ENCODE assay signal across 7 mouse cellular contexts in genomic region chr7:75642846-75643563, GRCm38 (mm10).
DNase-seq lines count a peak whose midpoint lies in the region; ATAC-seq and TF ChIP-seq lines count a peak whose summit lies in the region.

No protein-coding gene starts in this region.

- no peaks in the 10 kb centered on the region for H3K27me3 ChIP-seq in lung, embryonic 15.5 days
- no peaks in the 10 kb centered on the region for H3K27me3 ChIP-seq in forebrain, embryonic 13.5 days
- no peaks in the 10 kb centered on the region for H3K27me3 ChIP-seq in limb, embryonic 14.5 days (ENCODE audit: control insufficient read depth, insufficient read depth, low read length)
- no peaks in the 10 kb centered on the region for H3K27me3 ChIP-seq in stomach, embryonic 16.5 days (ENCODE audit: control insufficient read depth, insufficient read depth, low read length)

- H3K4me2 ChIP-seq in lung, embryonic 15.5 days = peak overlapping the region; percentile 49
- H3K4me2 ChIP-seq in forebrain, embryonic 13.5 days = peak overlapping the region; percentile 60
- peak overlapping the region; percentile 49 for H3K4me2 ChIP-seq in limb, embryonic 14.5 days (replicated peaks; ENCODE audit: low read depth, low read length, severe bottlenecking)
- peak overlapping the region; percentile 58 for H3K4me2 ChIP-seq in stomach, embryonic 16.5 days (ENCODE audit: low read depth, low read length)

- H3K9me3 ChIP-seq in lung, embryonic 15.5 days = no peaks in the 10 kb centered on the region
- H3K9me3 ChIP-seq in forebrain, embryonic 13.5 days (replicated peaks) = no peaks in the 10 kb centered on the region
- H3K9me3 ChIP-seq in limb, embryonic 14.5 days (ENCODE audit: control insufficient read depth, low read length) = no peaks in the 10 kb centered on the region
- H3K9me3 ChIP-seq in stomach, embryonic 16.5 days (replicated peaks; ENCODE audit: control insufficient read depth, low read length) = no peaks in the 10 kb centered on the region

- no peak overlapping the region for H3K9ac ChIP-seq in lung, embryonic 15.5 days
- peak overlapping the region; percentile 54; the same call in 1 of the 2 replicates for H3K9ac ChIP-seq in forebrain, embryonic 13.5 days
- H3K9ac ChIP-seq in limb, embryonic 14.5 days (ENCODE audit: low read depth, low read length, severe bottlenecking) = peak overlapping the region; percentile 43
- peak overlapping the region; percentile 62 for H3K9ac ChIP-seq in stomach, embryonic 16.5 days (ENCODE audit: low read length)

- peak overlapping the region; percentile 15 for H3K4me3 ChIP-seq in lung, embryonic 15.5 days
- peak overlapping the region; percentile 29 for H3K4me3 ChIP-seq in forebrain, embryonic 13.5 days
- peak overlapping the region; percentile 26 for H3K4me3 ChIP-seq in limb, embryonic 14.5 days (replicated peaks; ENCODE audit: low read length)
- peak overlapping the region; percentile 17 for H3K4me3 ChIP-seq in stomach, embryonic 16.5 days (replicated peaks; ENCODE audit: low read length)

- peaks cover 38% of the 10 kb centered on the region for H3K4me1 ChIP-seq in lung, embryonic 15.5 days
- H3K4me1 ChIP-seq in forebrain, embryonic 13.5 days = peaks cover 23% of the 10 kb centered on the region
- H3K4me1 ChIP-seq in limb, embryonic 14.5 days (ENCODE audit: control insufficient read depth, insufficient read depth, low read length) = peaks cover 38% of the 10 kb centered on the region
- peaks cover 32% of the 10 kb centered on the region for H3K4me1 ChIP-seq in stomach, embryonic 16.5 days (ENCODE audit: control insufficient read depth, insufficient read depth, low read length)

- ATAC-seq in lung, embryonic 15.5 days (ENCODE audit: borderline replicate concordance, extremely low read depth, low FRiP score, low TSS enrichment) = 0 out of 2 replicates have a peak, but pooled peaks have one; percentile 2
- ATAC-seq in forebrain, embryonic 13.5 days = peak; percentile 23; the same call in 1 of the 2 replicates
- peak; percentile 8; the same call in 1 of the 2 replicates for ATAC-seq in limb, embryonic 14.5 days (ENCODE audit: low FRiP score, low read depth)
- no peak for ATAC-seq in stomach, embryonic 16.5 days (ENCODE audit: insufficient read depth, low FRiP score)

- peak overlapping the region; percentile 33; the same call in 1 of the 2 replicates for H3K27ac ChIP-seq in lung, embryonic 15.5 days
- H3K27ac ChIP-seq in forebrain, embryonic 13.5 days = no peak overlapping the region
- H3K27ac ChIP-seq in limb, embryonic 14.5 days (replicated peaks; ENCODE audit: low read depth, low read length) = peak overlapping the region; percentile 71
- H3K27ac ChIP-seq in stomach, embryonic 16.5 days (ENCODE audit: low read length) = peak overlapping the region; percentile 94

- 35% methylated on average over 16 of the region's 16 CpGs for WGBS in lung, embryonic 15.5 days
- WGBS in forebrain, embryonic 13.5 days = 45% methylated on average over 16 of the region's 16 CpGs
- WGBS in limb, embryonic 14.5 days = 30% methylated on average over 16 of the region's 16 CpGs
- WGBS in stomach, embryonic 16.5 days = 40% methylated on average over 15 of the region's 16 CpGs

- TF ChIP-seq POLR2A in limb, embryonic 14.5 days (IDR thresholded peaks at IDR 0.05; ENCODE audit: borderline replicate concordance, extremely low read depth, insufficient read depth, insufficient read length) = no peak

- DNase-seq in lung, postnatal 25 days (ENCODE audit: low spot score) = no peak
- DNase-seq in limb, embryonic 14.5 days (ENCODE audit: low spot score) = no peak
- DNase-seq in urinary bladder, adult 2 months (ENCODE audit: low spot score) = no peak
- DNase-seq in gastrocnemius, postnatal 4 days (ENCODE audit: low spot score in 2 of 2) = no peak

- H3K36me3 ChIP-seq in lung, embryonic 15.5 days = no peaks in the 10 kb centered on the region
- H3K36me3 ChIP-seq in forebrain, embryonic 13.5 days (ENCODE audit: poor library complexity, severe bottlenecking) = no peaks in the 10 kb centered on the region
- H3K36me3 ChIP-seq in limb, embryonic 14.5 days (ENCODE audit: control insufficient read depth, insufficient read depth, low read length) = no peaks in the 10 kb centered on the region
- no peaks in the 10 kb centered on the region for H3K36me3 ChIP-seq in stomach, embryonic 16.5 days (ENCODE audit: control insufficient read depth, insufficient read depth, low read length)
